Mouse (Mus musculus): ENCODE results near the gene Rabl3. TPM values are rescaled to one million over a fixed set of nuclear protein-coding genes. Genes with fewer than 3 reads are reported as not detected.

Rabl3 gene
- total RNA-seq, 2 experiments from 2014 or later = 8.1 to 9.6 TPM

Other genes with a start within 250 kb of the Rabl3 start
- gene Stxbp5l, start 154.9 kb upstream of the Rabl3 start, total RNA-seq (2021) = 100 to 1,000 TPM; 103 to 114 TPM
- gene Gtf2e1, start 96 bp upstream of the Rabl3 start, total RNA-seq (2021) = 10 to 100 TPM; 16.0 to 16.2 TPM
- gene Hgd, start 40.3 kb downstream of the Rabl3 start, total RNA-seq (2021) = not detected
- 10 to 100 TPM; 67.8 to 69.2 TPM for gene Ndufb4, start 114.6 kb downstream of the Rabl3 start, total RNA-seq (2021)
- gene Fstl1, start 237.0 kb downstream of the Rabl3 start, total RNA-seq (2021) = 10 to 100 TPM; 31.7 to 36.9 TPM